Mouse (Mus musculus) liver, adult 2 months (tissue): ENCODE data around the gene Ano2. TPM values are rescaled to one million over a fixed set of nuclear protein-coding genes. Genes with fewer than 3 reads are reported as not detected.
A peak's percentile ranks its signal among the peaks of the same experiment; 100 is the strongest.

Experiments
- DNase-seq: peaks from one replicate; pipeline ENCODE4 v3.0.0-alpha.2; 2011; ENCODE audit warnings: low read depth, low spot score; ENCODE audit errors: extremely low read depth
- H3K27ac ChIP-seq: fragments of 200-500 bp; replicated peaks from 2 replicates; pipeline ENCODE4 v1.5.1; 2012; ENCODE audit warnings: low read depth, mild to moderate bottlenecking, control low read depth, inconsistent platforms, low read length; ENCODE audit not compliant: insufficient read depth
- H3K27me3 ChIP-seq: fragments of 200-500 bp; 2 replicates; pipeline ENCODE4 v1.6.1; 2012; ENCODE audit warnings: mild to moderate bottlenecking, moderate library complexity, low read length, inconsistent platforms; ENCODE audit not compliant: control insufficient read depth, insufficient read depth
- H3K36me3 ChIP-seq: fragments of 200-500 bp; 2 replicates; pipeline ENCODE4 v1.6.1; 2012; ENCODE audit warnings: low read length, inconsistent platforms; ENCODE audit not compliant: control insufficient read depth, insufficient read depth
- H3K4me1 ChIP-seq: fragments of 200-500 bp; 2 replicates; pipeline ENCODE4 v1.6.1; 2011; ENCODE audit warnings: low read length; ENCODE audit not compliant: control insufficient read depth, insufficient read depth
- H3K4me3 ChIP-seq: fragments of 200-500 bp; 2 replicates; pipeline ENCODE4 v1.5.1; 2011; ENCODE audit warnings: low read depth, mild to moderate bottlenecking, control low read depth, low read length, moderate library complexity; ENCODE audit not compliant: insufficient read depth
- H3K79me2 ChIP-seq: fragments of 200-500 bp; 2 replicates; pipeline ENCODE4 v1.6.1; 2012; ENCODE audit warnings: inconsistent platforms, mild to moderate bottlenecking, low read length, moderate library complexity; ENCODE audit not compliant: control insufficient read depth, insufficient read depth
- H3K9ac ChIP-seq: fragments of 200-500 bp; 2 replicates; pipeline ENCODE4 v1.6.1; 2012; ENCODE audit warnings: low read depth, mild to moderate bottlenecking, control low read depth, inconsistent platforms, low read length
- CTCF ChIP-seq: fragments of 200-500 bp; IDR thresholded peaks from 2 replicates; pipeline ENCODE4 v1.5.1; 2011; ENCODE audit warnings: low read depth, low read length, control low read depth
- POLR2A ChIP-seq: fragments of 200-500 bp; IDR thresholded peaks from 2 replicates; pipeline ENCODE4 v1.6.1; 2011; ENCODE audit warnings: low read length, control low read depth; ENCODE audit not compliant: insufficient read depth; ENCODE audit errors: extremely low read depth
- WGBS: fragments of 180-500 bp; shearing (Covaris S2); methylation state at CpG from one replicate; pipeline ENCODE4 v1.1.7; 2018; 5-methylcytosine and 5-hydroxymethylcytosine counted together
- polyA plus RNA-seq: library from polyadenylated mRNA; depleted of rRNA; stranded (reverse); fragments of >200 nt; gene quantifications from 2 replicates; pipeline ENCODE4 v1.2.3, GENCODE M21; 2012
- total RNA-seq: library from RNA; depleted of rRNA; stranded (reverse); fragments of >200 nt; gene quantifications from 2 replicates; pipeline ENCODE4 v1.2.3, GENCODE M21; 2014

Gene Ano2
- total and polyA plus RNA-seq, 2 experiments: 0.09 TPM; not detected in 1

DNA sequence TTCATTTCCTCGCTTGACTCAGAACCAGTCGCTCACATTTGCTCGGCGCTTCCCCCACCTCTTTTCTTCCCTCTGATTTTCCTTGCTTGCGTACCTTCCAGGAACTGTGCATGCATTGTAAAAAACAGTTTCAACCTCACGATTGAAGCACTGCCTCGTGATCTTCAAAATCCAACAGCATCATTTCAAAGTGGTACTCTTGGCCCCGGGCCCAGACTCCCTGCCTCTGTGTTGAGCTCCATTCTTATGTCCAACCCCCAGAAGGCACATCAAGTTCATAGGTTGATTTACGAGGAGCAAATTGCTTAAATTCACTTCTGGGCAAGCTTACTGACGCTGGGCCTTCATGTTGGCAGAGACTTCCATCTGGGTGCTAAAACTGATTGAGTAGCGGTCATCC is 9.6 kb upstream of the Ano2 start:
- no peak overlapping the region for H3K4me3 ChIP-seq
- DNase-seq: no peak
- no peaks in the 10 kb centered on the region for H3K4me1 ChIP-seq
- WGBS: 91% methylated on average over 11 of the region's 11 CpGs
- H3K79me2 ChIP-seq: no peaks in the 10 kb centered on the region
- no peaks in the 10 kb centered on the region for H3K36me3 ChIP-seq
- TF ChIP-seq CTCF (no peak), POLR2A (no peak)
- H3K9ac ChIP-seq: no peak overlapping the region
- no peak overlapping the region for H3K27ac ChIP-seq
- H3K27me3 ChIP-seq: no peaks in the 10 kb centered on the region

DNA sequence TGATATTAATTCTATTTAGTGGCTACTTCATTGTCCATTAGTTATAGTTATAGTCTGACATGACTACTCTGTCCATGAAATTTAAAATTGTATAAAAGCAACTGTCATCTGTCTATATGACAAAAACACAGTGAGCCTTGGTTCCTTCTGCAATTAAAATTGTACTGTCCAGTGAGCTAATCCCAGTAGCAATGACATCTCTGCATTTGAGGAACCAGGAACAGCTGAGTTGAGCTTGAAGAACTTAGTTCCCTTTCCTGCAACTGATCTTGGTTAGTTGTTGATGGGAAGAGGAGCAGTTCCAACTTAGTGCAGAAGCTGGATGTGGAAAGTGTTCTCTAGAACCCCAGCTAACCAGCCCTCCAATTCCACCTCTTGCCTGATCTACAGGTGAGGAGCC is 4.8 kb upstream of the Ano2 start:
- Histone ChIP-seq H3K27me3 (peaks cover 2% of the 10 kb centered on the region; the same call in 1 of the 2 replicates), H3K79me2 (no peaks in the 10 kb centered on the region)
- DNase-seq: peak; percentile 20

DNA sequence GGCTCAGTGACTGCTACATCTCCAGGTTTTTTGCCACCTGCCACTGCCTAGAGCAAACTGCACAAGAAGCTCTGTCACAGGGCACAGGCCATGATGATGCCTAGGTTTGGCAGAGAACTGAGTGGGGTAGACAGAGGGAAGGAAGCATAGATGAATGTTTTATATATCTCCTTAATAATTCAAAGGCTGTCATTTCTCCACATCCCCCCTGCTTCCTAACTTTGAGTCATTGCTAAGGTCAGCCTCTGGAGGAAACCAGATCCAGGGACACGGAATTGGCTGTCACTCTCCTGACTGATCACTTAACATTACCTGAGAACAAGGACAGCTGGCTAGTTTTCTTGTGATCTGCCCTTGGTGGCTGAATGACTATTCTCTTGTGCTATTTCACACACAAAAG is 2.2 kb upstream of the Ano2 start:
- 64% methylated on average over 1 of the region's 1 CpGs for WGBS
- Histone ChIP-seq H3K27me3 (peaks cover 4% of the 10 kb centered on the region; the same call in 1 of the 2 replicates), H3K79me2 (no peaks in the 10 kb centered on the region), H3K9ac (no peak overlapping the region), H3K36me3 (no peaks in the 10 kb centered on the region), H3K4me3 (no peak overlapping the region), H3K27ac (no peak overlapping the region), H3K4me1 (no peaks in the 10 kb centered on the region)
- no peak for TF ChIP-seq CTCF
- no peak for TF ChIP-seq POLR2A
- no peak for DNase-seq

More for the DNA sequence above, 4.8 kb upstream of the Ano2 start:
- TF ChIP-seq CTCF (no peak), POLR2A (no peak)
- H3K4me1 ChIP-seq: no peaks in the 10 kb centered on the region
- H3K9ac ChIP-seq: no peak overlapping the region
- H3K36me3 ChIP-seq: no peaks in the 10 kb centered on the region
- no peak overlapping the region for H3K27ac ChIP-seq
- H3K4me3 ChIP-seq: no peak overlapping the region

DNA sequence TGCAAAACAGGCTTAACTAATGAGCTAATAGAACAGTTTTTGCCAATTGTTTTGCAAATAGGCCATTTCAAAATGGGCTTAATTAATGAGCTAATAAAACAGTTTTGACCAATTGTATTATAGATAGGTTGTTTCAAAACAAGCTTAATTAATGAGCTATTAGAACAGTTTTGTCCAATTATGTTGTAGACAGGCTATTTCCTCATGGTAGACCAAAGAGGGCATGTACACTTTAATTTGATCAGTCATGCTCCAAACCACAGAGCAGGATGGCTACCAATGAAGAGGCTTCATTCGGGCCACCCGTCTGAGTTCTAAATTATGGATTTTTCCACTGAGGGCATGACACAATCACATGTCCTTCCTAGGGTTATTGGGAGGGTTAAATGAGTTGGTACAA is 10.9 kb downstream of the Ano2 start:
- no peaks in the 10 kb centered on the region for H3K36me3 ChIP-seq
- DNase-seq: no peak
- H3K4me1 ChIP-seq: no peaks in the 10 kb centered on the region
- H3K27ac ChIP-seq: no peak overlapping the region
- 82% methylated on average over 2 of the region's 2 CpGs for WGBS
- no peak overlapping the region for H3K9ac ChIP-seq
- no peaks in the 10 kb centered on the region for H3K79me2 ChIP-seq
- H3K27me3 ChIP-seq: no peaks in the 10 kb centered on the region
- no peak overlapping the region for H3K4me3 ChIP-seq
- TF ChIP-seq POLR2A (no peak), CTCF (no peak)

DNA sequence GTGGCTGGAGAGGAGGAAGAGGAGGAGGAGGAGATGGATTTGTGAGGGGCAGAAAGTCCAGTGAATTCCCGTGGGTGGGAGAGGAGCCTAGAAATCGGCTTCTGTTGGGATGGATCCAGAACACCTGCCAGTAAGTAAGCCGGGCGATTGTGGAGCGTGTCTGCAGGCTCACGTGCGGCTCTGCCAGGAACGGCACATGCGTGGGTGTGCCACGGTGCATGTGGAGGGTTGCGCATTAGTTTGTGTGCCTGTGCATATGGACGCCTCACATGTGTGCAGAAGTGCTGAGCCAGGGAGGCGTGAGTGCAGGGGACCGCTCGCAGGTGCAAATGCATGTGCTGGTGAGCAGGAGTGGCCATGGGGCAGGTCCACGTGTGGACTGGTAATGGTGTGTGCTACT is 21.0 kb downstream of the Ano2 start:
- TF ChIP-seq CTCF (no peak), POLR2A (no peak)
- no peak overlapping the region for H3K9ac ChIP-seq
- H3K27ac ChIP-seq: no peak overlapping the region
- no peak for DNase-seq
- H3K36me3 ChIP-seq: no peaks in the 10 kb centered on the region
- 85% methylated on average over 16 of the region's 16 CpGs for WGBS
- no peaks in the 10 kb centered on the region for H3K27me3 ChIP-seq
- no peak overlapping the region for H3K4me3 ChIP-seq
- no peaks in the 10 kb centered on the region for H3K79me2 ChIP-seq
- no peaks in the 10 kb centered on the region for H3K4me1 ChIP-seq

DNA sequence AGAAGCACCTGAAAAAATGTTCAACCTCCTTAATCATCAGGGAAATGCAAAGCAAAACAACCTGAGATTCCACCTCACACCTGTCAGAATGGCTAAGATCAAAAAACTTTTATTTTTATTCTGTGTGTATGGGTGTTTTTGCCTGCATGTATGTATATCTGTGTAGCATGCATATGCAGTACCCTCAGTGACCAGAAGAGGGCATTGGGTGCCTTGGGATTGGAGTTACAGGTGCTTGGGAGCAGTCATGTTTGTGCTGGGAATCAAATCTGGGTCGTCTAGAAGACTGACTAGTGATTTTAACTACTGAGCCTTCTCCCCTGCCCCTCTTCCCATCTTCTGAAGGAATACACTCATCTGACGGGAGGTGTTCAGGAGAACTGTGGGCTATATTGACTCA is 36.2 kb downstream of the Ano2 start:
- no peak for DNase-seq
- Histone ChIP-seq H3K27ac (no peak overlapping the region), H3K36me3 (no peaks in the 10 kb centered on the region), H3K27me3 (no peaks in the 10 kb centered on the region), H3K4me3 (no peak overlapping the region), H3K9ac (no peak overlapping the region), H3K79me2 (no peaks in the 10 kb centered on the region), H3K4me1 (no peaks in the 10 kb centered on the region)
- TF ChIP-seq POLR2A (no peak), CTCF (no peak)
- WGBS: 76% methylated on average over 2 of the region's 2 CpGs
